Comparison of ENCODE assay signal across 2 mouse cellular contexts in the genomic region with DNA sequence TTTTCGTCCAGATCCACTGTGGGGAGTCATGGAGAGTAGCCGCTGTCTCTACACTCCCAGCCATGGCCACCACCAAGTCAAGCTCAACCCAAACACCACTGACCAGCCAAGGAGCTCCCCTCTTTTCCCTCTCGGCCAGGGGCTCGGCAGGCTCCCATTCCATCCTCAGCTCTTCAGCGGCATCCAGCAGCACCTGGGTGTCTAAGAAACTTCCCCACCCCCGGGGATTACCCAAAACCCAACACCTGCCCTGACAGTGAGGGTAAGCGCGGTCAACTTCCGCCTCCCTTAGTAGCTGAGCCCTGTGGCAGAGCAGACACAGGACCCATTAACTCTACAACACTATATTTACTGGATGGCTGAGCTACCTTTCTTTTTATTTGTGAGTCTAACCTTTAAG.
TF ChIP-seq lines count a peak whose summit lies in the region.

No protein-coding gene starts in this region.

TF ChIP-seq in CH12.LX, 34 proteins besides CTCF, POLR2A, EP300 and RAD21:
- TF ChIP-seq ELF1 (IDR thresholded peaks at IDR 0.05; ENCODE audit: low read depth, low read length) (0 out of 2 replicates have a peak, but pooled peaks have one; percentile 15), HCFC1 (IDR thresholded peaks at IDR 0.05; ENCODE audit: low read depth, low read length) (no peak)

TF ChIP-seq in ES-E14, 5 proteins besides CTCF, POLR2A, EP300 and RAD21:
- no peak for TF ChIP-seq ZC3H11A (IDR thresholded peaks at IDR 0.05; ENCODE audit: borderline replicate concordance, low read depth, low read length)
- TF ChIP-seq MAFK (IDR thresholded peaks at IDR 0.05; ENCODE audit: insufficient read depth, low read depth, low read length): no peak
- TF ChIP-seq CHD2 (IDR thresholded peaks at IDR 0.05; ENCODE audit: low read depth, low read length): no peak
- no peak for TF ChIP-seq HCFC1 (IDR thresholded peaks at IDR 0.05; ENCODE audit: borderline replicate concordance, insufficient read depth, low read length)
- TF ChIP-seq ZNF384 (IDR thresholded peaks at IDR 0.05; ENCODE audit: low read depth, low read length): no peak
